Mouse (Mus musculus) hindbrain, embryonic 10.5 days (tissue): Measurements from ENCODE around the gene Cacng3. TPM values are rescaled to one million over a fixed set of nuclear protein-coding genes. Genes with fewer than 3 reads are reported as not detected.

Source experiments
- DNase-seq: peaks from one replicate; pipeline ENCODE4 v3.0.0-alpha.2; 2017; ENCODE audit warnings: low spot score
- H3K27ac ChIP-seq: fragments of 300-500 bp; sonication (generic); 2 replicates; pipeline ENCODE4 v1.5.1; 2016; ENCODE audit warnings: mild to moderate bottlenecking, moderate library complexity
- H3K27me3 ChIP-seq: fragments of 300-500 bp; sonication (generic); 2 replicates; pipeline ENCODE4 v1.6.1; 2016; ENCODE audit warnings: mild to moderate bottlenecking; ENCODE audit not compliant: poor library complexity, insufficient read depth, severe bottlenecking
- H3K36me3 ChIP-seq: fragments of 300-500 bp; sonication (generic); 2 replicates; pipeline ENCODE4 v1.6.1; 2016; ENCODE audit warnings: mild to moderate bottlenecking, moderate library complexity
- H3K4me1 ChIP-seq: fragments of 300-500 bp; sonication (generic); replicated peaks from 2 replicates; pipeline ENCODE4 v1.6.1; 2016; ENCODE audit warnings: mild to moderate bottlenecking
- H3K4me3 ChIP-seq: fragments of 300-500 bp; sonication (generic); 2 replicates; pipeline ENCODE4 v1.5.1; 2016; ENCODE audit warnings: mild to moderate bottlenecking, moderate library complexity
- H3K9me3 ChIP-seq: fragments of 300-500 bp; sonication (generic); 2 replicates; pipeline ENCODE4 v1.6.1; 2016; ENCODE audit warnings: mild to moderate bottlenecking, moderate library complexity
- WGBS: fragments of 180-500 bp; shearing (Covaris S2); methylation state at CpG from one replicate; pipeline ENCODE4 v1.1.7; 2016; 5-methylcytosine and 5-hydroxymethylcytosine counted together
- polyA plus RNA-seq: library from polyadenylated mRNA; unstranded; fragments of >200 nt; fragmentation: Nextera tagmentation; extraction: Ambion mirVana; gene quantifications from 2 replicates; pipeline ENCODE4 v1.2.1, GENCODE M21; 2016

The Cacng3 gene
- polyA plus RNA-seq, 1 experiment from 2014 or later, result 0.80 TPM

- Histone ChIP-seq H3K36me3 (no peaks in the 10 kb centered on the region), H3K4me3 (no peak overlapping the region), H3K27ac (no peak overlapping the region), H3K27me3 (no peaks in the 10 kb centered on the region), H3K9me3 (no peaks in the 10 kb centered on the region), H3K4me1 (0 out of 2 replicates have a peak, but pooled peaks cover 4% of the 10 kb centered on the region)
- DNase-seq, result no peak
- WGBS, result 52% methylated on average over 7 of the region's 7 CpGs
These were observed 58.6 kb downstream of the Cacng3 start for GRCm38 (mm10) chr7:122728846-122729245.

GRCm38 (mm10) chr7:122735323-122735722 lies 65.0 kb downstream of the Cacng3 start:
- no peak for DNase-seq
- Histone ChIP-seq H3K4me3 (no peak overlapping the region), H3K4me1 (peaks cover 9% of the 10 kb centered on the region), H3K9me3 (no peaks in the 10 kb centered on the region), H3K27ac (no peak overlapping the region), H3K27me3 (no peaks in the 10 kb centered on the region), H3K36me3 (no peaks in the 10 kb centered on the region)
- WGBS, result 59% methylated on average over 11 of the region's 11 CpGs

GRCm38 (mm10) chr7:122738541-122738940 lies 68.2 kb downstream of the Cacng3 start:
- Histone ChIP-seq H3K27ac (no peak overlapping the region), H3K4me3 (no peak overlapping the region), H3K36me3 (no peaks in the 10 kb centered on the region), H3K4me1 (peaks cover 9% of the 10 kb centered on the region), H3K27me3 (no peaks in the 10 kb centered on the region), H3K9me3 (no peaks in the 10 kb centered on the region)
- DNase-seq, result no peak
- 60% methylated on average over 5 of the region's 5 CpGs for WGBS

DNA sequence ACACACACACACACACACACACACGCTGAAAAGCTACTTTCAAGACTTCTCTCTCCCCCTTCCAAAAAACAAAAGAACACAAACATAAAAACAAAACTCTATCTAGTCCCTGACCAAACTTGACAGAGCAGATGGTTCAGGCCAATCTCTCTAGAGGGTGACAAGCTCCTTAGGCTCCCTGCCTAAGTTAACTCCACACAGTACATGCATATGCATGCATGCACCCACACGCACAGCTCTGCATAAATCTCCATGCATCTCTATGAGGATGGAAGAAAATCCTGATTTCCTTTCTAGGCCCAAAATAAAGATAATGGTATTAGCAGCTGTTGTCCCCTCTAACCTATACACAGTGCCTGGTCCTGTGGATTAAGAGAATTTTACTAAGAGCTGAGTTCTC lies 70.4 kb downstream of the Cacng3 start:
- DNase-seq, result no peak
- 84% methylated on average over 2 of the region's 2 CpGs for WGBS

DNA sequence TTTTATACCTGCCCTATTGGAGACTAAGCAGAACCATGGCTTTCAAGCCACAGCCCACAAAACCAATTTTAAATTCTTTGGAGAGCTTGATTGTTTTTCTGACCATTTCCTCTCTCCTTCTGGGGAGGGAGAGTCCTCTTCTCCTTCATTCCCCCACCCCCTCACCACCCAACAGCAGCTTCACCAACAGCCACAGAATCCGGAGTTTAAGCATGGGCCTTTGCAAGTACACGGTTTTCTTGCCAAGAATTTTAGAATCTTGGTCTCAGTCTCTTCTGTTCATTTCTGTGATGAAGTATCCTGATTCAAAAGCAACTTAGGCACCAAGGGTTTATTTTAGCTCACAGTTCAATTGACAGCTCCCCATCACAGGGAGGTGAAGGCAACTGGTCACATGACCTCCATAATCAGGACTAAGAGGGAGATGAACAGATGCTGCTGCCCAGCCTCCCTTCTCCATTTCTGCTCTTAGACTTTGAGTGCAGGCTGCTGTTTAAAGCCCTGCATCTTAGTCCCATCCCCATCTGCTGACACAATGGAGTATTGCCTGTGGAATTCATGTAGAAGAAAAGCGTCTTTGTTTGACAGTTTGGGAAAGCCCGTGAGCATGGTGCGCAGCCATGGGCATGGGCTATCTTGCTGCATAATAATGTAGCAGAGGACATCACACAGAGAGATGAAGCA lies 85.8 kb downstream of the Cacng3 start:
- Histone ChIP-seq H3K9me3 (no peaks in the 10 kb centered on the region), H3K4me3 (no peak overlapping the region), H3K4me1 (no peaks in the 10 kb centered on the region), H3K27ac (no peak overlapping the region), H3K36me3 (no peaks in the 10 kb centered on the region), H3K27me3 (no peaks in the 10 kb centered on the region)
- DNase-seq, result no peak
- 77% methylated on average over 5 of the region's 5 CpGs for WGBS

More for the DNA sequence above, 70.4 kb downstream of the Cacng3 start:
- no peak overlapping the region for H3K4me3 ChIP-seq
- no peaks in the 10 kb centered on the region for H3K9me3 ChIP-seq
- no peak overlapping the region for H3K27ac ChIP-seq
- no peaks in the 10 kb centered on the region for H3K4me1 ChIP-seq
- no peaks in the 10 kb centered on the region for H3K27me3 ChIP-seq
- H3K36me3 ChIP-seq, result no peaks in the 10 kb centered on the region

DNA sequence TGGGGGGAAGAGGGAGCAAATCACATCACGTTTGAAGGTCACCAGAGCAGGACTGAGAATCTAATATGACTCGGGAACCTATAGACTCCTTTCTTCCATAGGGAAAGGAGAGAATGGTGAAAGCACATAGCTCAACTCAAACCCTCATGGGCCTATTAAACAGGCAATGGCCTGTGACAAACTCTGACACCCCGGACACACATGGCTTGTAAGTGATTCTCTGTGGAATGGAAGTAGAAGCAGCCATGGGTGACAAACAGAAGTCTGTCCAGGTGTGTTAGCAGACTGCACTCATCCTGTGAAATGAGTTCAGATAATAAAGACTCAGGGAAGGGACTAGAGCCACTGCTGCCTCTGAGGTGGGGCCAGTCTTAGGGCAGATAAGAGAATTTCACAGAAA lies 88.4 kb downstream of the Cacng3 start:
- H3K27me3 ChIP-seq, result no peaks in the 10 kb centered on the region
- WGBS, result 77% methylated on average over 3 of the region's 3 CpGs

GRCm38 (mm10) chr7:122764506-122764905 lies 94.2 kb downstream of the Cacng3 start:
- no peak overlapping the region for H3K4me3 ChIP-seq
- DNase-seq, result no peak

More for the DNA sequence above, 88.4 kb downstream of the Cacng3 start:
- H3K9me3 ChIP-seq, result peaks cover 14% of the 10 kb centered on the region; the same call in 1 of the 2 replicates
- DNase-seq, result no peak
- H3K4me3 ChIP-seq, result no peak overlapping the region
- H3K36me3 ChIP-seq, result no peaks in the 10 kb centered on the region
- H3K27ac ChIP-seq, result no peak overlapping the region
- no peaks in the 10 kb centered on the region for H3K4me1 ChIP-seq

GRCm38 (mm10) chr7:122768292-122769020 lies 98.2 kb downstream of the Cacng3 start:
- H3K36me3 ChIP-seq, result no peaks in the 10 kb centered on the region
- H3K27me3 ChIP-seq, result no peaks in the 10 kb centered on the region
- WGBS, result 85% methylated on average over 27 of the region's 27 CpGs
- H3K4me3 ChIP-seq, result no peak overlapping the region
- no peak overlapping the region for H3K27ac ChIP-seq
- H3K9me3 ChIP-seq, result no peaks in the 10 kb centered on the region
- no peaks in the 10 kb centered on the region for H3K4me1 ChIP-seq
- no peak for DNase-seq

More at GRCm38 (mm10) chr7:122764506-122764905, 94.2 kb downstream of the Cacng3 start:
- no peaks in the 10 kb centered on the region for H3K27me3 ChIP-seq
- no peaks in the 10 kb centered on the region for H3K36me3 ChIP-seq
- no peaks in the 10 kb centered on the region for H3K4me1 ChIP-seq
- 71% methylated on average over 5 of the region's 5 CpGs for WGBS
- H3K27ac ChIP-seq, result no peak overlapping the region
- H3K9me3 ChIP-seq, result peaks cover 14% of the 10 kb centered on the region; the same call in 1 of the 2 replicates

- Histone ChIP-seq H3K36me3 (no peaks in the 10 kb centered on the region), H3K27ac (no peak overlapping the region), H3K27me3 (no peaks in the 10 kb centered on the region), H3K4me3 (no peak overlapping the region), H3K9me3 (no peaks in the 10 kb centered on the region), H3K4me1 (no peaks in the 10 kb centered on the region)
- 83% methylated on average over 7 of the region's 7 CpGs for WGBS
- no peak for DNase-seq
These were observed 109.3 kb downstream of the Cacng3 start for GRCm38 (mm10) chr7:122779601-122780000.

DNA sequence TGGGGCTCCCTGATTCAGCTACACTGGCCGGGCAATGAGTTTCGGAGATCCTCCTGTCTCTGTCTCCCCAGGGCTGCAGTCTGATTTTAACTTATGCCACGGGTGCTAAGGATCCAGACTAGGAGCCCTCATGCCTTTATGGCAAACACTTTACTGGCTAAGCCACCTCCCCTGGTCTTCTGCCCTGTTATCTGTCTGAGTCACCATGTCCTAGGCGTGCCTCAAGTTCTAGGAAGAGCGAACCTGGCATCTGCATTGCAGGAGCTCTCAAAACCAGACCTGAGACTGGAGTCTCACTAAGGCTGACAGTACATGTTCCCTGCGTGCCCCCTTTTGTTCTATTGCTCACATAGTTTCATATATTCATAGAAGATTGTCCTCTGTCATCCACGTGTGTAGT lies 119.6 kb downstream of the Cacng3 start:
- no peaks in the 10 kb centered on the region for H3K4me1 ChIP-seq
- 92% methylated on average over 7 of the region's 7 CpGs for WGBS

GRCm38 (mm10) chr7:122793655-122794346 lies 123.5 kb downstream of the Cacng3 start:
- WGBS, result 66% methylated on average over 6 of the region's 6 CpGs

More for the DNA sequence above, 119.6 kb downstream of the Cacng3 start:
- H3K36me3 ChIP-seq, result no peaks in the 10 kb centered on the region
- H3K4me3 ChIP-seq, result no peak overlapping the region
- H3K27me3 ChIP-seq, result no peaks in the 10 kb centered on the region
- DNase-seq, result no peak
- no peaks in the 10 kb centered on the region for H3K9me3 ChIP-seq
- no peak overlapping the region for H3K27ac ChIP-seq

DNA sequence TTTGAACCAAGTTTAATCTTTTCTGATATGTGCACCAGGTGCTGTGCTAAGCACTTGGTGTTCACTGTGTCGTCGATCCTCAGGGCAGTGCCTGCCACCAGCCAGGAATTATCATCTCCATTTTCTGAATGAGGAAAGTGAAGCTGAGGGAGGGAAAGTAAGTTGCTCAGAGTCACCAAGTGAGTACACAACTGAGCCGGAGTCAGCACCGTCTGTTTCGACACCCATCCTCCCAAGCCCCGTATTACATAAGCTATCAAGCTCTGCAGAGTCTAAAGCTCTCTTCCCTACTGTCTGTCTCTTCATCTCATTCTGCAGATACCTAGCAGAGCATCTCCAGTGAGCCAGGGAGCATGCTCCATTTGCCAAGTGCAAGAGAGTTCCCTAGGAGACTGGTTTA lies 124.8 kb downstream of the Cacng3 start:
- Histone ChIP-seq H3K9me3 (no peaks in the 10 kb centered on the region), H3K4me3 (no peak overlapping the region), H3K4me1 (no peaks in the 10 kb centered on the region), H3K27ac (no peak overlapping the region), H3K36me3 (no peaks in the 10 kb centered on the region), H3K27me3 (no peaks in the 10 kb centered on the region)
- DNase-seq, result no peak
- 92% methylated on average over 6 of the region's 6 CpGs for WGBS

More at GRCm38 (mm10) chr7:122793655-122794346, 123.5 kb downstream of the Cacng3 start:
- Histone ChIP-seq H3K27me3 (no peaks in the 10 kb centered on the region), H3K9me3 (no peaks in the 10 kb centered on the region), H3K36me3 (no peaks in the 10 kb centered on the region), H3K27ac (no peak overlapping the region), H3K4me3 (no peak overlapping the region), H3K4me1 (no peaks in the 10 kb centered on the region)
- DNase-seq, result no peak

- H3K9me3 ChIP-seq, result no peaks in the 10 kb centered on the region
- H3K4me3 ChIP-seq, result no peak overlapping the region
- no peaks in the 10 kb centered on the region for H3K36me3 ChIP-seq
- WGBS, result 89% methylated on average over 2 of the region's 2 CpGs
- H3K27ac ChIP-seq, result no peak overlapping the region
- H3K27me3 ChIP-seq, result no peaks in the 10 kb centered on the region
- H3K4me1 ChIP-seq, result no peaks in the 10 kb centered on the region
- no peak for DNase-seq
These were observed 130.5 kb downstream of the Cacng3 start for GRCm38 (mm10) chr7:122800821-122801220.
